Mouse (Mus musculus) stomach, embryonic 15.5 days (tissue): ENCODE measurements around the gene Naglu. TPM values are rescaled to one million over a fixed set of nuclear protein-coding genes. Genes with fewer than 3 reads are reported as not detected.

Experiments used
- ATAC-seq: fragments of 200-750 bp; cut with Nextera tagmentation; 2 replicates; pipeline ENCODE4 v1.8.0; 2017; ENCODE audit warnings: low read depth, moderate number of reproducible peaks, moderate TSS enrichment; ENCODE audit not compliant: insufficient read depth, low FRiP score
- H3K27ac ChIP-seq: fragments of 300-500 bp; sonication (generic); 2 replicates; pipeline ENCODE4 v1.5.1; 2015; ENCODE audit warnings: mild to moderate bottlenecking, inconsistent platforms
- H3K27me3 ChIP-seq: fragments of 300-500 bp; sonication (generic); replicated peaks from 2 replicates; pipeline ENCODE4 v1.6.1; 2015; ENCODE audit warnings: inconsistent platforms
- H3K36me3 ChIP-seq: fragments of 300-500 bp; sonication (generic); 2 replicates; pipeline ENCODE4 v1.6.1; 2015; ENCODE audit warnings: inconsistent platforms
- H3K4me1 ChIP-seq: fragments of 300-500 bp; sonication (generic); 2 replicates; pipeline ENCODE4 v1.6.1; 2015; ENCODE audit warnings: inconsistent platforms
- H3K4me2 ChIP-seq: fragments of 300-500 bp; sonication (generic); 2 replicates; pipeline ENCODE4 v1.6.1; 2015; ENCODE audit warnings: mild to moderate bottlenecking, inconsistent platforms
- H3K4me3 ChIP-seq: fragments of 300-500 bp; sonication (generic); replicated peaks from 2 replicates; pipeline ENCODE4 v1.5.1; 2015; ENCODE audit warnings: inconsistent platforms
- H3K9ac ChIP-seq: fragments of 300-500 bp; sonication (generic); 2 replicates; pipeline ENCODE4 v1.6.1; 2015; ENCODE audit warnings: inconsistent platforms
- H3K9me3 ChIP-seq: fragments of 300-500 bp; sonication (generic); 2 replicates; pipeline ENCODE4 v1.6.1; 2016; ENCODE audit warnings: inconsistent platforms
- WGBS: fragments of 180-500 bp; shearing (Covaris S2); methylation state at CpG from one replicate; pipeline ENCODE4 v1.1.7; 2015; 5-methylcytosine and 5-hydroxymethylcytosine counted together
- polyA plus RNA-seq: library from polyadenylated mRNA; unstranded; fragments of >200 nt; fragmentation: Nextera tagmentation; extraction: Ambion mirVana; gene quantifications from 2 replicates; pipeline ENCODE4 v1.2.1, GENCODE M21; 2015

Naglu gene
- polyA plus RNA-seq, 1 experiment from 2014 or later, result 17.0 TPM

- no peaks in the 10 kb centered on the region for H3K27me3 ChIP-seq
- 54% methylated on average over 5 of the region's 5 CpGs for WGBS
- no peaks in the 10 kb centered on the region; the same call in 1 of the 2 replicates for H3K36me3 ChIP-seq
- ATAC-seq, result no peak
- H3K27ac ChIP-seq, result peak overlapping the region; percentile 94
- H3K9ac ChIP-seq, result no peak overlapping the region
- no peak overlapping the region for H3K4me3 ChIP-seq
- no peaks in the 10 kb centered on the region for H3K9me3 ChIP-seq
- no peak overlapping the region for H3K4me2 ChIP-seq
- peaks cover 65% of the 10 kb centered on the region for H3K4me1 ChIP-seq
Observed at GRCm38 (mm10) chr11:101058726-101059125, 11.1 kb upstream of the Naglu start.

- Histone ChIP-seq H3K9ac (no peak overlapping the region), H3K4me2 (no peak overlapping the region), H3K27me3 (no peaks in the 10 kb centered on the region), H3K4me3 (no peak overlapping the region), H3K9me3 (no peaks in the 10 kb centered on the region), H3K4me1 (peaks cover 72% of the 10 kb centered on the region), H3K36me3 (no peaks in the 10 kb centered on the region), H3K27ac (peak overlapping the region; percentile 94)
- WGBS, result 86% methylated on average over 10 of the region's 10 CpGs
- ATAC-seq, result no peak
Observed at GRCm38 (mm10) chr11:101059473-101059872, 10.3 kb upstream of the Naglu start.

GRCm38 (mm10) chr11:101060126-101060525 lies 9.7 kb upstream of the Naglu start:
- Histone ChIP-seq H3K4me1 (peaks cover 75% of the 10 kb centered on the region), H3K4me3 (no peak overlapping the region), H3K9me3 (no peaks in the 10 kb centered on the region), H3K36me3 (no peaks in the 10 kb centered on the region), H3K4me2 (peak overlapping the region; percentile 5; the same call in 1 of the 2 replicates), H3K27ac (peak overlapping the region; percentile 94), H3K27me3 (no peaks in the 10 kb centered on the region), H3K9ac (no peak overlapping the region)
- 34% methylated on average over 8 of the region's 8 CpGs for WGBS
- ATAC-seq, result no peak

GRCm38 (mm10) chr11:101061049-101061448 lies 8.8 kb upstream of the Naglu start:
- H3K4me2 ChIP-seq, result no peak overlapping the region
- no peaks in the 10 kb centered on the region for H3K27me3 ChIP-seq
- H3K9ac ChIP-seq, result no peak overlapping the region
- H3K4me1 ChIP-seq, result peaks cover 75% of the 10 kb centered on the region
- H3K27ac ChIP-seq, result peak overlapping the region; percentile 94
- 79% methylated on average over 5 of the region's 5 CpGs for WGBS
- no peaks in the 10 kb centered on the region for H3K36me3 ChIP-seq
- no peak overlapping the region for H3K4me3 ChIP-seq
- ATAC-seq, result no peak
- no peaks in the 10 kb centered on the region for H3K9me3 ChIP-seq

- H3K36me3 ChIP-seq, result no peaks in the 10 kb centered on the region
- no peak for ATAC-seq
- peak overlapping the region; percentile 94 for H3K27ac ChIP-seq
- no peak overlapping the region for H3K4me3 ChIP-seq
- no peaks in the 10 kb centered on the region for H3K27me3 ChIP-seq
- WGBS, result 62% methylated on average over 12 of the region's 12 CpGs
- H3K9ac ChIP-seq, result no peak overlapping the region
- no peaks in the 10 kb centered on the region for H3K9me3 ChIP-seq
- no peak overlapping the region for H3K4me2 ChIP-seq
- H3K4me1 ChIP-seq, result peaks cover 77% of the 10 kb centered on the region
Observed at GRCm38 (mm10) chr11:101062165-101062884, 7.5 kb upstream of the Naglu start.

GRCm38 (mm10) chr11:101062971-101063675 lies 6.7 kb upstream of the Naglu start:
- 63% methylated on average over 14 of the region's 14 CpGs for WGBS
- no peaks in the 10 kb centered on the region for H3K27me3 ChIP-seq

GRCm38 (mm10) chr11:101063676-101064327 lies 6.0 kb upstream of the Naglu start:
- WGBS, result 18% methylated on average over 12 of the region's 12 CpGs
- no peak overlapping the region for H3K4me3 ChIP-seq
- H3K27ac ChIP-seq, result peak overlapping the region; percentile 94
- peak overlapping the region; percentile 24; the same call in 1 of the 2 replicates for H3K4me2 ChIP-seq
- no peaks in the 10 kb centered on the region for H3K36me3 ChIP-seq
- H3K27me3 ChIP-seq, result no peaks in the 10 kb centered on the region
- ATAC-seq, result peak; percentile 85
- no peaks in the 10 kb centered on the region for H3K9me3 ChIP-seq
- peaks cover 63% of the 10 kb centered on the region for H3K4me1 ChIP-seq
- no peak overlapping the region for H3K9ac ChIP-seq

More at GRCm38 (mm10) chr11:101062971-101063675, 6.7 kb upstream of the Naglu start:
- peak overlapping the region; percentile 94 for H3K27ac ChIP-seq
- H3K36me3 ChIP-seq, result no peaks in the 10 kb centered on the region
- no peaks in the 10 kb centered on the region for H3K9me3 ChIP-seq
- H3K4me2 ChIP-seq, result peak overlapping the region; percentile 24; the same call in 1 of the 2 replicates
- H3K4me3 ChIP-seq, result no peak overlapping the region
- H3K4me1 ChIP-seq, result peaks cover 70% of the 10 kb centered on the region
- peak; percentile 29 for ATAC-seq
- H3K9ac ChIP-seq, result no peak overlapping the region

GRCm38 (mm10) chr11:101064462-101064861 lies 5.3 kb upstream of the Naglu start:
- Histone ChIP-seq H3K27me3 (no peaks in the 10 kb centered on the region), H3K9ac (no peak overlapping the region), H3K36me3 (no peaks in the 10 kb centered on the region), H3K4me3 (no peak overlapping the region), H3K4me1 (peaks cover 62% of the 10 kb centered on the region), H3K27ac (peak overlapping the region; percentile 94), H3K9me3 (no peaks in the 10 kb centered on the region), H3K4me2 (0 out of 2 replicates have a peak overlapping the region, but pooled peaks have one; percentile 24)
- ATAC-seq, result no peak
- WGBS, result 72% methylated on average over 4 of the region's 4 CpGs

- Histone ChIP-seq H3K9ac (no peak overlapping the region), H3K9me3 (no peaks in the 10 kb centered on the region), H3K4me3 (no peak overlapping the region), H3K4me1 (peaks cover 57% of the 10 kb centered on the region), H3K36me3 (no peaks in the 10 kb centered on the region), H3K4me2 (no peak overlapping the region), H3K27me3 (no peaks in the 10 kb centered on the region), H3K27ac (peak overlapping the region; percentile 57; the same call in 1 of the 2 replicates)
- 89% methylated on average over 9 of the region's 9 CpGs for WGBS
- no peak for ATAC-seq
Observed at GRCm38 (mm10) chr11:101065002-101065401, 4.8 kb upstream of the Naglu start.

GRCm38 (mm10) chr11:101066549-101067412 lies 3.0 kb upstream of the Naglu start:
- Histone ChIP-seq H3K4me2 (peak overlapping the region; percentile 55), H3K36me3 (no peaks in the 10 kb centered on the region), H3K27ac (peak overlapping the region; percentile 57), H3K27me3 (no peaks in the 10 kb centered on the region), H3K4me3 (peak overlapping the region; percentile 17), H3K4me1 (peaks cover 50% of the 10 kb centered on the region), H3K9me3 (no peaks in the 10 kb centered on the region), H3K9ac (no peak overlapping the region)
- ATAC-seq, result no peak
- WGBS, result 13% methylated on average over 18 of the region's 18 CpGs

GRCm38 (mm10) chr11:101070189-101070527 lies 346 bp downstream of the Naglu start:
- 0% methylated on average over 29 of the region's 36 CpGs for WGBS
- peak overlapping the region; percentile 98 for H3K4me2 ChIP-seq
- peaks cover 21% of the 10 kb centered on the region for H3K4me1 ChIP-seq
- ATAC-seq, result peak; percentile 32; the same call in 1 of the 2 replicates
- peak overlapping the region; percentile 44; the same call in 1 of the 2 replicates for H3K27ac ChIP-seq
- no peaks in the 10 kb centered on the region for H3K27me3 ChIP-seq
- H3K9ac ChIP-seq, result peak overlapping the region; percentile 73
- H3K4me3 ChIP-seq, result peak overlapping the region; percentile 81
- no peaks in the 10 kb centered on the region for H3K9me3 ChIP-seq
- H3K36me3 ChIP-seq, result no peaks in the 10 kb centered on the region; the same call in 1 of the 2 replicates
